Mouse (Mus musculus): ENCODE data around the gene Nfkbib.

Nfkbib gene

DNA sequence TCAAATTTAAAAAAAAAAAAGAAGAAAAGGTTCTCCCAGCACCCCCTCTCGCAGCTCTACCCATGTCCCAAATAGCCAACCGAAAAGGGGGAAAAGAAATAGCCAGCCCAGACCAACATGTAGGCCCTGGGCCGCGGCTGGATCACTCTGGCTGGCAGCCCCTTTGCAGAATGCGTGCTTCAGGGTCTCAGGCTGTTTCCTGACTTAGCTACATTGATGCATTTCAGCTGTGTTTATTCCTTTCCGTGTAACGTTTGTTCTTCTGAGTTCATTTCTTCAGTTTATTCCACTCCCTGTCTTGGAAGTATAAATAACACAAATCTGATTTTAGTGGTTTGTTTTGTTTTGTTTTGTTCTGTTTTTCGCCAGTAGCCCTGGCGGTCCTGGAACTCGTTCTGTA lies 49.6 kb downstream of the Nfkbib start:
- DNase-seq (ENCODE audit: low spot score) = no peak

GRCm38 (mm10) chr7:28716590-28717281 lies 50.6 kb downstream of the Nfkbib start, which contains the start of gene Fbxo17:
Gene Fbxo17, plus strand, starts transcription at chr7:28716804.
- DNase-seq (ENCODE audit: low spot score) = no peak

GRCm38 (mm10) chr7:28715598-28715997 lies 51.7 kb downstream of the Nfkbib start:
- no peak for DNase-seq (ENCODE audit: low spot score)

GRCm38 (mm10) chr7:28714667-28715066 lies 52.6 kb downstream of the Nfkbib start:
- no peak for DNase-seq (ENCODE audit: low spot score)

- no peak for DNase-seq (ENCODE audit: low spot score)
Observed at GRCm38 (mm10) chr7:28710962-28711361, 56.4 kb downstream of the Nfkbib start.

- no peak for DNase-seq (ENCODE audit: low spot score)
Observed at GRCm38 (mm10) chr7:28709454-28709853, 57.9 kb downstream of the Nfkbib start.
